Mouse (Mus musculus) urinary bladder, adult 2 months (tissue): Measurements from ENCODE around the gene Vapb. TPM values are rescaled to one million over a fixed set of nuclear protein-coding genes. Genes with fewer than 3 reads are reported as not detected.

ENCODE experiments used
- DNase-seq: peaks from one replicate; pipeline ENCODE4 v3.0.0; 2022; ENCODE audit warnings: low spot score
- polyA plus RNA-seq: library from polyadenylated mRNA; depleted of rRNA; stranded (reverse); fragments of >200 nt; gene quantifications from 2 replicates; pipeline ENCODE4 v1.2.3, GENCODE M21; 2012

Gene Vapb
- polyA plus RNA-seq, 1 experiment, result 54.9 TPM

DNA sequence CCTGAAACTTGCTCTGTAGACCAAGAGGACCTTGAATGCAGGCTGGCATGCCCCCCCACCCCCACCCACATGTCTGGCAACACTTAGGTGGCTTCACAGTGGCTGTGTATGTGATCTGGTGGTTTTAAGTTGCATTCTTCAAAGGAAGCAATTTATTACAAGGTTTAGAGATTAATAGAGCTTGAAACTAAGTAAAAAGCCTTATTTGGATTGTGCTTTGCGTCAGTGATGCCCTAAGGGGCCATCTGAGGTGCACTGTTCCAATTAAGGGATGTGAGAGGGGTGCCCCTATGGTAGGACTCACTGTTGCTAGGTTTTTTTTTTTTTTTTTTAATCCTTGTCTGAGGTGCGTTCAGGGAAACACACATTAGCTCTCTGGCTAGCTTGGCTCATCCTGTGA lies 2.9 kb upstream of the Vapb start:
- DNase-seq, result no peak

DNA sequence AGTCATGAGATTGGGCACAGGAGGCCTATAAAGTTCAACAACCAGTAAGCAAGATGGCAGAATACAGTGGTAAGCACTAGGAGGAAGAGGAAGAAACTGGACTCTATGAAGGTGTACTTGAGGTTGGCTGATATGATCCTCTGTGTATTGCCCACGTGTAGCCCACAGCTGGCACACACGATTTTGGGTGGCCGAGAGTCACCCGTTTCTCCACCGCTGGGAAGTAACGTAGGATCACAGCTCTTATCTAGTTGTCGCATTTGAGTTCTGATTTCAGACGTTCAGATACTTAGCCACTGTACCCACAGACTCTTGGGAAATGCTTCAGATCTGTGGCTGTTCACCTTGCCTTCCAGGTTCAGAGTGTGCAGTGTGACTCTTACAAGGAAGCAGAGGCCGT lies 921 bp downstream of the Vapb start:
- DNase-seq, result no peak

DNA sequence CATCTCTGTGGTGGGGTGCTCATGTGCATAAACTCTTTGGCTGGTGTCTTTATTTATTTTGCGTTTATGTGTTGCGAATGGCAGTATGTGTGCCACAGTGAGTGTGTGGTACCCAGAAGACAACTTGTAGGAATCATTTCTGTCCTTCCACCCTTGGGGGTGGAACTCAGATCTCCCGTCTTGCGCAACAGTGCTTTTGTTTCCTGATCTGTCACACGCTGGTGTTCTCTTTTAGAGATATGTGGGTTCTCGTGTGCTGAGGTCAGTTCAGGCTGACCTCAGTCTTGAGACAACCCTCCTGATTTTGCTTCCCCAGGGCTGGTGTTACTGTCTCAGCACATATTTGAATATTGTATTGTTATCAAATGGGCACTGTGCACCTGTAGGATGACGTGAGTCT lies 1.8 kb downstream of the Vapb start:
- no peak for DNase-seq

DNA sequence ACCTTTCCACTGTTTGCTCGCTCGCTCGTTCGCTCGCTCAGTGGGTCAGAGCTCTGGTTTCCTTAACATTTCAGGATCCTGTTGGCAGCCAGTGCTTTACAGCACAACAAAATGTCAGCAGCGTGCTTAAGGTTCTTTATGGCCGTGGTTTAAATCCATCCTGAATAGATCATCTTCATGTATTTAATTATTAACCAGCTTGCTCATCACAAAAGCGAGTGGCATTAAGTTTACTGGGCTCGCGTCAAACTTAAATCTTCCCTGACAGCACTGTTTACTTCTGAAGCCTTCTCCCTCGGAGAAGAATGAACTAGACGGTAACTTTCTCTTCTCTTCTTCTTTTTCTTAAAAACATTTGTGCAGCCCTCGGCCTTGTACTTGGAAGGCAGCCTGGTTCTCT lies 4.8 kb downstream of the Vapb start:
- DNase-seq, result no peak

DNA sequence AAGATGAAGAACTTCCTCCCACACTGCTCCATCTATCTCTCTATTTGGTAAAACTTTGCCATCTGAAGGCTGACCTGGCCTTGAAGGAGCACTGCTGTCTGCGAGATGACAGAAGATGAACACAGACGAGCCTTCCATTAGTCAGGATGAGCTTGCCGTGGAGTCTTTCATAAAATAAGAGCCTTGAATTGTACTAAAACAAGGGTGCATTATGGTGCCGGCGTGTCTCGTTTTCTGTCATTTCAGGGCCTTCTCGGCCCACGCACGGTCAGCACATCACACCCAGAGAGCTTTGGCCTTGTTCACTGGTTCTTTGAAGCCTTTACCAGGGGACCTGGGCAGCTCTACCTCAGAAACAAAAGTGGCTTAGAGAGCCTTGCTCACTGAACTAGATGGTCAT lies 5.4 kb downstream of the Vapb start:
- no peak for DNase-seq

DNA sequence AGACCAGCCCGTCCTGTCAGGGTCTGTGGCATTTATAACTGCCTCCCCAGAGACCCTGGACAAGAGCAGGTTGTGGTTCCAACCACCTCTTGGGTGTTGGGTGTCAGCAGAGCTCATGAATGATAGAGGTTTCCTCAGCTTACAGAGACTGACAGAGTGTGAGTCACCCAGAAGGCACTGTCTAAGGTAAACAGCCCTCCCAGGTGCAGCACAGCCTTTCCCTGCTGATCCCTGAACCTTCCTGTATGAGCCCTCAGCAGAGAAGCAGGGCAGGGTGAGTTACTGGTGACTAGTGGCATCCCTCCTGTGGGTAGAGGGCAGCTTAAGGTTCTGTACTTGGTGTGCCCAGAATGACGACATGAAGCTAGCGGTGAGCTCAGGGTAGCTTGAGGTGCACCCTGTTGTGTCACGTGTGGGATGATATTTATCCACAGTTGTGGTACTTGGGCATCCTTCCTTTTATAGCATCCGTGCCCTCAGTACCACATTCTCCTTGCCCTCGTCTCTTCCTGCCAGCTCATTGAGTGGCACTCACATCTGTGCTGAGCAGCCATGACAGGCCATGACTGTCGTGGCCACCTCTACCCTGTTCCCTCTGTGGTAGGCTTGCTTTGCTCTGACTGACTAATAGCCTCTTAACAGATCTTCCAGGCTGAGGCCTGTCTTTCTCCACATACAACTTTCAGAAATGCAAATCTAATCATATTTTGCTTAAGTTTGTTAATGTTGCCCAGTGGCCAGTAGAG lies 6.9 kb downstream of the Vapb start:
- no peak for DNase-seq

DNA sequence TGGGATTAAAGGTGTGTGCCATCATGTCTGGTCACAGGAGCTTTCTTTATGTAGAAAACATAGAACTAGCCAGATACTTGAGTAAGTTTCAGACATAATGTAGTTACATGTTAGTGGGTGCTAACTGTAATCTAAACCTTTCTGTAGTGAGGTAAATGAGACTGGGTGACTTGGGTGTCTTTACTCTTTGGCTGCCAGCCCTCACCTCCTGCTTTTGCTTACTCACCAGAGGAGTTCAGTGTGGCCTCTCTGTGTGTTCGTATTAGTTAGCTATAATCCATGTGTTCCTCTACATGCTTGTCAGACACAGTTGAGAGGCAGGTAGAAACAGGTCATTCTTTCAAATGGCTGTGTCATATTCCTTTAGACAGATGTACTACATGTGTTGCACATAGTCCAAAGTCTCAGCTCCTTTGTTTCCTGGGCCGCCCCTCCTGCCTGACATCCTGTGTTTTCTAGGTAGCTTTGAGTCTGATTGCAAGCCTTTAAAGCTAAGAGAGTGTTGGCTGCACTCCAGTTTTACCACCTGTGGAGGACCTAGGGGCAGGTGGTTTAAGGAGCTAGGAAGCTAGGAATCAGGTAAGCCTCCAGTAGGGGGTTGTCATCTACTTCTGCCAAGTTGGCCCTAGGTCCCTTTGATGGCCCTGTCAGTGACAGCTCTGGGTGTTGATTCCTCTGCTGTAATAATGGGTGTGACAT lies 11.8 kb downstream of the Vapb start:
- no peak for DNase-seq

DNA sequence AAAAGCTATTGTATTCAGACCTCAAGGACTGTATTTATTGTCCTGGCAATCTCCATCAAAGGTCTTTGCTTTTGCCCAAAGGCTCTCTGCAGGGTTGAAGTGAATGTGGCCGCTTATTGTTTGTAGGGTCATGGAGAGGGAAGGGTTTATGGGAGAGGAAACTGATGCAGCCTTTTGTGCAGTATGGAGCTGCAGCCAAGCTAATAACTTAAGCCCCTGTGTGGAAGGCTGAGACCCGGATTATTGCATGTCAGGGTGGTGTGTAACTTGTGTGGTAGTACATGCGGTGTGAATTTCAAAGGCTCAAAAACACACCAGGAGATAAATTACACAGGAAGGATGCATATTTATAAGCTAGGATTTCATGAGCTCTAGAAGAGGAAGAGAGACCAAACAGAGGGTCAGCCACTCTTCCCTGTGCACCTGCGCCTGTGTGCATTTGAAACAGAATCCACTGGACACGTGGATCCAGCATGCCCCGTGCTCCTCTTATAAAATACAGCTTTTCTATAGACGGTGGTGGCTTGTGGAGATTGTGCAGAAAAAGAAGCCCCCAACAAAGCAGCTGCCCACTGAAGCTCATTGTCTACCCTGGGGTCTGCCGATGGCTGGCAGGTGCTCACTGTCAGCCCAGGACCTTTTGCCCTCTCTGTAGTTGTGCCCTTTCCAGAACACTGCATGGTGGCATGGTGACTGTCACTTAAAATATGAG lies 18.3 kb downstream of the Vapb start:
- no peak for DNase-seq

DNA sequence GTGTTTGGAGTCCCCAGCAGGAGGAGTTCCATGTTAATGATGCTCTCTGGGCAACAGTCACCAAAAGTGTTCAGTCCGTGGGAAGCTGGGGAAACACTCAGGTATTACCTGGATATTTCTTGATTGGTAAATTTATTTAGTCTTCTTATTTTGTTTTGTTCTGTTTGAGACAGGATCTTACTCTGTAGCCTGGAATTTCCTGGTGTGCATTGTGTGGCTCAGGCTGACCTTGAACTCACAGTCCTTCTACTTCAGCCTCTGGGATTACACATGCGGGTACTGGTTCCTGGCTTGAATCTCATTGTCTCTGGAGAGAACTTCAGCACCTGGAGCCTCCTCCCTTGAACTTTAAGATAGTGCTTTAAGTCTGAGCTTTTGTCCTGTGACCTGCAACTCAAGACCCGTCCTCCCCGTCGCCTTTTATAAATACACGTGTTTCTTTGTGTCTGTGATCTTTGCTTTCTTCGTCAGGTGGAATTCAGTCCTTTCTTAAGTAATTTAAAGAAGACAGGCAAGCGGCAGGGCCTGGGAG lies 20.4 kb downstream of the Vapb start:
- no peak for DNase-seq

DNA sequence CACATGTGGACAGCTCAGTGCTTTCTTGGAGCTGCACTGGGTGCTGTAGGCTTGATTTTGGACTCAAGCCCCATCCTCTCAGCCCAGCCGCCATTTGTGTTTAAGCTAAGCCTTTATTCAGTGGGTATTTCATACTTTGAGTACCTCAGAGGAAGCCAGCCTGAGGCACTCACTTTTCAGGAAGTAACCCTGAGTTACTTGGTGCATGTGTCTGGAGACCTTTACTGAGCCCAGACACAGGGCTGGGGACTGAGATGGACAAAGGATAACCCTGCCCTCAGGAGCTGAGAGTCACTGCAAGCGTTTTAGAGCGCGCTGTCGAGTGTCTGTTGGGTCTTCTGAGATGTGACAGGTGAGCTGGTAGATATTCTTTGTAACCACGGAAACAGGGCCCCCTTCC lies 23.3 kb downstream of the Vapb start:
- no peak for DNase-seq

DNA sequence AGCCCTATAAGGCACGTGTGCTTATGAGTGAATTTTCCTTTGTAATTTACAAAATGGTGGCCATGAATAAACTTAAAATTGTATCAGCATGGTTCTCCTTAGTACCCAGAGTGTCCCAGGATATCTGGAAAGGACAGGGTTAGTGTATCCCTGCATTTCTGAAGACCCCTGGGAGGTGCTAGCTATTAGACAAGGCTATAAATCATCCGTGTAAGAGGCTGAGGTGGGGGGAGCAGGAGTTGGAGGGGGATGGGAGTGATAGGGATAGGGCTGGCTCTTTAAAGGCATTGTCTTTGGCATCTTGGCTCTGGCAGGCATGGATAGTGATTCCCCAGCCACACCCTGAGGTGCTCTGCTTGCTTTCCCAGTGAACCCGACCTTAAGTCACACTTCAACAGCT lies 27.3 kb downstream of the Vapb start:
- DNase-seq, result no peak

DNA sequence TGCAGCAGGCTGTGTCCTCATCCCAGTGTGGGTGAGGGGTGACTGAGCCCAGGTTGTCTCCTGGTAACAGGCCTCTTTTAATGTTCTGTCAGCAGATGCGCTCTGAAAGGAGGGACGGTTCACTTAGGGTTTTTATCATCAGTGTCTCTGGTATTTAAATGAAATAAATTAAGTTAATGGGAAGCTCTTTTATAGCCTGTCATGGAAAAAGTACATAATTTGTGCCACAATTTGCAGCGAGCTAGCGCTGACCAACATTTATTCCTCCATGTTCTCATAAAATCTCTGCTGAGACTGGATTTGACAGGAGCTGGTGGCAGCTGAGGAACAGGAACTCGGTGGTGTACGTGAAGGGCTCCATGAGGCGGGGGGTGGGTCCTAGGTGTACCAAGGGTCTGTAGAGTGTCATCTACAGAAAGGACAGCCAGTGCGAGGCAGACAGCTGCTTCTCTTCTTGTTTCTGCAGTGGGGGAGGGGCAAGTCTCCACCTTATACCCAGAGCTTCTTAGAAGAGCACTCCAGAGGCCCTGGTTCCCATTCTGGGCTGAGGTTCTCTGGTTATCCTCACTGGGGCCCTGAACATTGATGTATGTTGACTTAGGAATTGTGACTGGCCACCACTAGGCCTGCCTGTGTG lies 30.8 kb downstream of the Vapb start:
- DNase-seq, result no peak

DNA sequence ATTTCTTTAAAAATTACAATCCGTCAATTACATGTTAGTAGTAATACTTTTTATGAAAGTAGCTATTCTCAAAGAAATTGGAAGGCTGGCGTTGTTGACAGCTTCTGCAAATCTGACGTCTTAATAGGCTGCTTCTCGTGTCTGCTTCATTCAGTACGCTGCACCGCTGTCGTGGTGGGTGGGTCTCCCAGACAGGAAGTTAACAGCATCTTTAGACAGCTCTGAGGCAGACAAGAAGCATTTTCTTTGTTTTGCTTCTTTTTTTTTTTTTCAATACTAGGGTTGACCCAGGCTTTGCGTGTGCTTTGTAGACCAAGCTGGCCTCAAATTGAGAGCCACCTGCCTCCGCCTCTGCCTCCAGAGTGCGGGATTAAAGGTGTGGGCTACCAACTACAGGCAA lies 31.9 kb downstream of the Vapb start:
- DNase-seq, result no peak

DNA sequence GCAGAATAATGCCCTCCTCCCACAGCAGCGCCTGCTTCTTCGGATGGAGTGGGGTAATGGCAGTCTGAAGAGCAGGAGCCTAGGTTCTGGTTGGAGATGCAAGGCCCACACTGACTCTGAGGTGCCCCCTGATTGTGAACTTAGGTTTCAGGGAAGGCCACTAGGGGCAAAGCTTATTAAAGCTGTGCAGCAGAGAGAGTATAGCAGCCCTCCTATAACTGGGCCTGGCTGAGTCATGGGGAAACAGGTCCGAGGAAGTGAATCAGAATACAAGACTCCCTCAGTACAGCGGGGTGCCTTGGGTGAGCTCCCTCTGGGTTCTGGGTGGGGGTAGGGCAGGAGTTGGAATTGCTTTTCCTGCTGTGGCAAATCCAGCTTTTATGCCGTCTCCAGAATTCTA lies 33.3 kb downstream of the Vapb start:
- DNase-seq, result no peak

DNA sequence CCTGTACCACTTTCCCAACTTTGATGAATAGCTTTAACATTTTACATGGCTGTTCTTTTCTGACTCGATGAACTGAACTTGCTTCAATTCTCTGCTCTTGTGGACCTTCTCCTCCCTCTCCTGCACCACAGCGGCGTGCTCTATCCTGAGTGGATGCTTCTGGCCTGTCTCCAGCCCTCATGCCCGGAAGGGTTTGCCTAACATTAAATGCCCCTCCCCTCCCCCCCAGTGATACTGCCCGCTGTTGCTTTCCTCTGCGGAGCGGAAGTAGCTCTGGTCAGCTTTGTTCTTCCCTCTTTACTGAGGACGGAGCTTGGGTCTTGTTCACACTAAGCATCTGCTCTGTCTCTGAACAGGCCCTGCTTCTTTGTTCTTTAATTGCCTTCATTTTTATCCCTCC lies 34.4 kb downstream of the Vapb start:
- no peak for DNase-seq

DNA sequence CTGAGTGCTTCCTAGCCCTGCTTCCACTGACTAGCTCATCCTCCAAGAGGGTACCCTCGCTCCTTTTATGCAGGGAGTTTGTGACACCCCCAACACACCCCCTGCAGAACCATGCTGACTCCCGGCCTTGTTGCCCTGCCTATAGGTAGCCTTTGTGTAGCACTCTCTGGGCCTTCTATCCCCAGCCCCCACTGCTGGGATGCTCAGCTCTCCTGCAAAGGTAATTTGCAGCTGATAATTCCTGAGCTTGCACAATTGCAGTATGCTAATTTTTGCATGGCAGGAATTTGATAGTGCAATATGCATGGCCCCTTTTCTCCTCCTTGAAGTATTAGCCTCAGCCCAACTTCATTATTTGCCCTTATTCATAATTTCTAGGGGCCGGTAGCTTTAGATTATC lies 38.2 kb downstream of the Vapb start:
- DNase-seq, result no peak

DNA sequence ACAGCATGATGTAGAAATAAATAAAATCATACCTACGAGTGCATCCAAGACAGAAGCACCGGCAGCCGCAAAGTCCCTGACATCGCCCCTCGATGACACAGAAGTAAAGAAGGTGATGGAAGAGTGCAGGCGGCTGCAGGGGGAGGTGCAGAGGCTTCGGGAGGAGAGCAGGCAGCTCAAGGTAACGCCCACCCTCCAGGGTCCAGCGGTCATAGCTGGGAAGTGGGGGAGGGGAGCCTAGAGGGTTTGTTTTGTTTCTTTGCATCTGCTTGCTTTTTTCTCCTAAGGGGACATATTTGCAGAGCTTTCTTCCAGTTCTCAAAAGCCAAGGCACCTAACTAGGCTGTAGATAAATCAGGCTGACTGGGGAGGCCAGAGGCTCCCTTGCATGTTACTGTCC lies 38.8 kb downstream of the Vapb start:
- DNase-seq, result no peak

DNA sequence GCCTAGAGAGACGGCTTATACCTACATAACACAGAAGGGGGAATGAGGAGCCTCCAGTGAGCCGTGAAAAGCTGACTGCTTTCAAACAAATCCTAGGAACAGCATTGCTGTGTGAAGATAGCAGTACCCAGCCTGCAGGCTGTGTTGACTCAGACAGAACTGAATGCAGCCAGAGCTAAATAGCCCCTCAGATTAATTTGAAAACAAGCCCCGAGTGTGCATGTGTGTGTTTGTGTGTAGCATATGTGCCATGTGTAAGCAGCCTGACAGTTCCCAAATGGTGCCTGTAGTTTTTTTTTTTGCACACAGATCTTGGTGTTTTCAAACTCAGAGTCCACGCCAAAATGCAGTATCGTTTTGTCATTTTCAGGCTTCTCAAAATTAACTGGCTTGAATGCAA lies 43.6 kb downstream of the Vapb start:
- DNase-seq, result no peak

DNA sequence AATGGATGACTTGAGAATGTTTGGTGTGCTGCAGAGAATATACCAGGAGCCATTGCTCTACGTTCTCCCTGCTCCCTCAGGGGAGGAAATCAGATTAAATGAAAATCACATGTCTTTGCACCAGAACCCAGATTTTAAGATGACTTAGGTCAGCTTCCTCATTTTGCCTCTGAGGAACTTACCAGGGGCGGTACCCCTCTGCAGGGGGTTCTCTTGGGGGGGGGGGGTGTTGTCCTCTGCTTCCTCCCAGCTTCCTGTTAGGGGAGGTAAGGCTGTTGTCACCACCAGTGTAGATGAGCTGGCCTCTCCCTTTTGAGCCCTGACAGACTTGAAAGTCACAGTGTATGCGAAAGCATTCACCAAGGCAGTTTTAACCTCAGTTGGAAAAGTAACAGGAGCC lies 47.1 kb downstream of the Vapb start:
- DNase-seq, result no peak

DNA sequence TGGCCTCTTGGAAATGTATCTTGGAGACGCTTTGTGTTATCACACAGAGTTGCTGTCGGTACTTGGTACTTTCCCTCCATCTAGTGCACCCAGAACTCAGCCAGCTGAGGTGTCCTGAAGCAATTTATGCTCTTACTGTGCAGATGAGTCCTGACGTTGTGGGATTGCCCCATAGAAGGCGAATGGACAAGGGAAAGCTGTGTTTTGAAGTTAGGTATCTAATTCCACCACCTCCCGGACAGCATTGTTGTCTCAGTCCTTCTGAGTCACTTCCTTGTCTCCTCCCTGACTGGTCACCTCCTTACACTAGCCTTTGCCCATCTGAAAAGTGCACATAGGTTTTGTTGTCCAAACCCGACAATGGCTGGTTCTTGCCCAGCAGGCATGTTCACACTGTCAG lies 47.6 kb downstream of the Vapb start:
- no peak for DNase-seq

DNA sequence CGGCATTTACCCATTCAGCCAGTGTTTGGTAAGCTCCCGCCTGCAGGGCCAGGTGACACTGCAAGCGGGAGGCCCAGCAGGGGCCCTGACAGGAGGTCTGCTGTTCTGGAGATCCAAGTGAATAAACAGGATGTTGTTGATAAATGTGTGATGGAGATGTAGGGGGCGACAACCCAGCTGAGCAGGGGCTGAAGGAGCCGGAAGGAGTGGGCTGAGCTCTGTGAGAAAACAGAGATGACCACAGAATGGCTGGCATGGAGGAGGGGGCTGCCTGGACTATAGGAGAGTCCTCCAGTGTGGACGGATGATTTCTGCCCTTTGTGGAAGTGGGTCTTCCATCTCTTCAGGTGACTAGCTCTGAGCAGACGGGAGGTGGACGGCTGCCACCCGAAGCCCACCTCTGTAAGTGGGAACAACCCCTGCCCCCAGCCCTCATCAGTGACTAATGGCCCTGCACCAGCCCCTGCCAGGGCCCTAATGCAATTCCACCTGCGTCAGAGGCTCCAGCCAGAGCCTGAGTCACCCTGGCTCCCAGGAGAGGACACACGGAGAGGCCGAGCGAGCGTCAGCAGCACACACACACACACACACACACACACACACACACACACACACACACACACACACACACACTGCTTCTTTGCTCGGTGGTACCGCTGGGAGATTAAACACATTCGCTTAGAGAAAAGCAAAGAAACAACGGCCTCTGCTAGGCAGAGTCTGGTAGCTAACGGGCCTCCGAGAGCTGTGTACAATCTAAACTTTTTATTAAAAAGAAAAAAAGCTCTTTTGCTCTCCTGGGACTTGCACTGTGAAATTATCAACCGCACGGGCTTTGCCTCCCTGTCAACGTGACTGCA lies 52.9 kb downstream of the Vapb start:
- DNase-seq, result peak; percentile 41
